Mouse (Mus musculus) heart, adult 2 months (tissue): ENCODE measurements around the gene Uqcr10.

Experiments used
- CTCF ChIP-seq: fragments of 200-600 bp; IDR thresholded peaks from 2 replicates; pipeline ENCODE4 v1.8.1; 2022; ENCODE audit warnings: antibody characterized with exemption, mild to moderate bottlenecking, moderate library complexity
- EP300 ChIP-seq: fragments of 200-500 bp; IDR thresholded peaks from 2 replicates; pipeline ENCODE4 v1.6.1; 2011; ENCODE audit warnings: low read depth, low read length, control low read depth; ENCODE audit not compliant: insufficient read depth
- POLR2A ChIP-seq: fragments of 200-500 bp; IDR thresholded peaks from 2 replicates; pipeline ENCODE4 v1.6.1; 2011; ENCODE audit warnings: mild to moderate bottlenecking, low read depth, low read length, control low read depth; ENCODE audit not compliant: insufficient read depth

- no peak for TF ChIP-seq CTCF
- no peak for TF ChIP-seq POLR2A
- no peak for TF ChIP-seq EP300
These were observed 16.9 kb upstream of the Uqcr10 start for GRCm38 (mm10) chr11:4720900-4721580.
